Mouse (Mus musculus) cerebellum, postnatal 10 days (tissue): ENCODE measurements around the gene Parp8.

ENCODE experiments used
- DNase-seq, 2 experiments: peaks; one replicate each; pipeline ENCODE4 v3.0.0; 2021; ENCODE audit warnings: mixed read lengths in 2 of 2

Gene Parp8

GRCm38 (mm10) chr13:117018676-117019075, 6.7 kb downstream of the Parp8 start:
- no peak for DNase-seq

GRCm38 (mm10) chr13:117013516-117013915, 11.8 kb downstream of the Parp8 start:
- no peak for DNase-seq

- no peak for DNase-seq
These were observed 13.3 kb downstream of the Parp8 start for GRCm38 (mm10) chr13:117012031-117012430.

- DNase-seq = peak; percentile 74 to 82
These were observed 15.2 kb downstream of the Parp8 start for GRCm38 (mm10) chr13:117010143-117010542.

- DNase-seq = peak; percentile 17 to 20
These were observed 17.0 kb downstream of the Parp8 start for GRCm38 (mm10) chr13:117008021-117009015.

- DNase-seq = no peak
These were observed 17.8 kb downstream of the Parp8 start for GRCm38 (mm10) chr13:117007566-117007965.

- DNase-seq = no peak
These were observed 18.7 kb downstream of the Parp8 start for GRCm38 (mm10) chr13:117006638-117007037.

- DNase-seq = no peak
These were observed 24.8 kb downstream of the Parp8 start for GRCm38 (mm10) chr13:117000493-117000892.

GRCm38 (mm10) chr13:116991560-116991959, 33.8 kb downstream of the Parp8 start:
- DNase-seq = no peak

GRCm38 (mm10) chr13:116990327-116990726, 35.0 kb downstream of the Parp8 start:
- no peak for DNase-seq

GRCm38 (mm10) chr13:116988706-116989105, 36.6 kb downstream of the Parp8 start:
- no peak for DNase-seq

- no peak for DNase-seq
These were observed 37.1 kb downstream of the Parp8 start for GRCm38 (mm10) chr13:116988208-116988607.

GRCm38 (mm10) chr13:116987284-116987683, 38.1 kb downstream of the Parp8 start:
- DNase-seq = no peak

GRCm38 (mm10) chr13:116986658-116987057, 38.7 kb downstream of the Parp8 start:
- no peak for DNase-seq

- DNase-seq = no peak
These were observed 51.1 kb downstream of the Parp8 start for GRCm38 (mm10) chr13:116974081-116974860.

GRCm38 (mm10) chr13:116973491-116973890, 51.8 kb downstream of the Parp8 start:
- DNase-seq = no peak

GRCm38 (mm10) chr13:116972036-116972611, 53.2 kb downstream of the Parp8 start:
- DNase-seq = no peak

- no peak for DNase-seq
These were observed 54.5 kb downstream of the Parp8 start for GRCm38 (mm10) chr13:116970706-116971428.

GRCm38 (mm10) chr13:116969650-116970049, 55.7 kb downstream of the Parp8 start:
- no peak for DNase-seq

- no peak for DNase-seq
These were observed 56.4 kb downstream of the Parp8 start for GRCm38 (mm10) chr13:116968906-116969305.

- no peak for DNase-seq
These were observed 57.9 kb downstream of the Parp8 start for GRCm38 (mm10) chr13:116967459-116967858.
